9 mouse cellular contexts compared by ENCODE assay signal in genomic region chr12:57548352-57548980, GRCm38 (mm10). TPM values are rescaled to one million over a fixed set of nuclear protein-coding genes. Genes with fewer than 3 reads are reported as not detected.
DNase-seq lines count a peak whose midpoint lies in the region; ATAC-seq and TF ChIP-seq lines count a peak whose summit lies in the region.
"Had no signal": no experiment of that assay in that cellular context is flagged by ENCODE, and none has a peak within 500 bp of the region (broad histone marks: within the 10 kb centered on the region; RNA-seq: fewer than 3 reads in every experiment).

No protein-coding gene starts in this region.

- H3K4me1 ChIP-seq in midbrain, embryonic 10.5 days: peaks cover 56% of the 10 kb centered on the region
- H3K4me1 ChIP-seq in midbrain, embryonic 15.5 days: peaks cover 18% of the 10 kb centered on the region
- H3K4me1 ChIP-seq in lung, embryonic 14.5 days (ENCODE audit: insufficient read depth): peaks cover 4% of the 10 kb centered on the region; the same call in 1 of the 2 replicates

- intact Hi-C loops in gastrocnemius, adult 2 months (cut with DNase I): loop anchor here (5.0 kb wide), 1 partner anchor 266 kb away; no protein-coding TSS in a partner anchor

- H3K9ac ChIP-seq in midbrain, embryonic 15.5 days: no peak overlapping the region
- peak overlapping the region; percentile 80 for H3K9ac ChIP-seq in lung, embryonic 14.5 days
- H3K9ac ChIP-seq: hindbrain, embryonic 12.5 days had no signal

- H3K4me2 ChIP-seq in midbrain, embryonic 15.5 days: no peak overlapping the region
- H3K4me2 ChIP-seq in lung, embryonic 14.5 days: peak overlapping the region; percentile 75
- H3K4me2 ChIP-seq: hindbrain, embryonic 12.5 days had no signal

- peak overlapping the region; percentile 73 for H3K4me3 ChIP-seq in midbrain, embryonic 10.5 days
- no peak overlapping the region for H3K4me3 ChIP-seq in midbrain, embryonic 15.5 days
- peak overlapping the region; percentile 58 for H3K4me3 ChIP-seq in lung, embryonic 14.5 days (ENCODE audit: low read depth, low read length)
- H3K4me3 ChIP-seq in gastrocnemius, adult 2 months: no peak overlapping the region
- H3K4me3 ChIP-seq: hindbrain, embryonic 12.5 days had no signal

- no peaks in the 10 kb centered on the region for H3K36me3 ChIP-seq in midbrain, embryonic 10.5 days
- H3K36me3 ChIP-seq in midbrain, embryonic 15.5 days (replicated peaks): no peaks in the 10 kb centered on the region
- H3K36me3 ChIP-seq in lung, embryonic 14.5 days (ENCODE audit: insufficient read depth): no peaks in the 10 kb centered on the region
- H3K36me3 ChIP-seq: hindbrain, embryonic 12.5 days had no signal

- peak; percentile 20 to 34 for DNase-seq in cerebellum, postnatal 14 days
- no peak for DNase-seq in cerebellum, adult 11-12 months
- peak; percentile 73 for DNase-seq in midbrain, embryonic 10.5 days (ENCODE audit: low spot score)
- DNase-seq in lung, embryonic 14.5 days: peak; percentile 75
- no peak for DNase-seq in gastrocnemius, adult 2 months
- DNase-seq in right cerebral cortex, postnatal 10 days (ENCODE audit: low spot score in 2 of 2): no peak
- no peak for DNase-seq in thymus, adult 18-20 months

- H3K27me3 ChIP-seq in midbrain, embryonic 10.5 days (ENCODE audit: low read depth, poor library complexity, severe bottlenecking): peaks cover 99% of the 10 kb centered on the region
- peaks cover 88% of the 10 kb centered on the region for H3K27me3 ChIP-seq in midbrain, embryonic 15.5 days (replicated peaks)
- peaks cover 93% of the 10 kb centered on the region for H3K27me3 ChIP-seq in lung, embryonic 14.5 days (ENCODE audit: insufficient read depth, low read length)

- whole genome bisulfite sequencing in midbrain, embryonic 10.5 days: 2% methylated on average over 20 of the region's 20 CpGs
- 2% methylated on average over 20 of the region's 20 CpGs for whole genome bisulfite sequencing in midbrain, embryonic 15.5 days
- WGBS in lung, embryonic 14.5 days: 2% methylated on average over 20 of the region's 20 CpGs

- no peaks in the 10 kb centered on the region for H3K9me3 ChIP-seq in midbrain, embryonic 10.5 days (replicated peaks)
- no peaks in the 10 kb centered on the region for H3K9me3 ChIP-seq in midbrain, embryonic 15.5 days
- H3K9me3 ChIP-seq in lung, embryonic 14.5 days (ENCODE audit: low read depth, low read length): no peaks in the 10 kb centered on the region

- no peak for ATAC-seq in midbrain, embryonic 15.5 days (replicated peaks)
- ATAC-seq in lung, embryonic 14.5 days (ENCODE audit: insufficient read depth): no peak

- H3K27ac ChIP-seq in midbrain, embryonic 10.5 days (replicated peaks): peak overlapping the region; percentile 69
- no peak overlapping the region for H3K27ac ChIP-seq in midbrain, embryonic 15.5 days
- H3K27ac ChIP-seq in lung, embryonic 14.5 days (ENCODE audit: low read depth): peak overlapping the region; percentile 58
- no peak overlapping the region for H3K27ac ChIP-seq in gastrocnemius, adult 2 months
- H3K27ac ChIP-seq: hindbrain, embryonic 12.5 days had no signal

- peak; percentile 65 for TF ChIP-seq CTCF in lung, embryonic 14.5 days (IDR thresholded peaks at IDR 0.05; ENCODE audit: low read depth)
- no peak for TF ChIP-seq CTCF in gastrocnemius, adult 2 months (IDR thresholded peaks at IDR 0.05)

RNA-seq across cellular contexts. Expression of gene Foxa1, which starts 1.8 kb away (rescaled TPM):
- 3.2 and 3.9 TPM in 2 replicates for polyA plus RNA-seq in midbrain, embryonic 10.5 days (2016; fragmentation: Nextera tagmentation; extraction: Ambion mirVana)
- 4.2 and 4.3 TPM in 2 replicates for polyA plus RNA-seq in midbrain, embryonic 15.5 days (2015; fragmentation: Nextera tagmentation; extraction: Ambion mirVana)
- polyA plus RNA-seq in lung, embryonic 14.5 days (2014; fragmentation: Nextera tagmentation; extraction: Ambion mirVana): 21.1 and 22.5 TPM in 2 replicates
- total RNA-seq in gastrocnemius, adult 2 months (2021): not detected

RNA-seq across cellular contexts. Expression of gene Ttc6, which starts 15.4 kb away (rescaled TPM):
- 2.1 and 2.3 TPM in 2 replicates for polyA plus RNA-seq in midbrain, embryonic 10.5 days (2016; fragmentation: Nextera tagmentation; extraction: Ambion mirVana)
- polyA plus RNA-seq in midbrain, embryonic 15.5 days (2015; fragmentation: Nextera tagmentation; extraction: Ambion mirVana): 0.97 and 1.6 TPM in 2 replicates
- 6.9 and 7.3 TPM in 2 replicates for polyA plus RNA-seq in lung, embryonic 14.5 days (2014; fragmentation: Nextera tagmentation; extraction: Ambion mirVana)
- not detected for total RNA-seq in gastrocnemius, adult 2 months (2021)

Comparison
In these comparisons a context has a peak if more than half of its experiments do, and no peak if none do; other contexts are left out.
1. DNase-seq: peak in cerebellum, postnatal 14 days (2 of 2), midbrain, embryonic 10.5 days (single experiment) and lung, embryonic 14.5 days (single experiment); none in cerebellum, adult 11-12 months (single experiment), gastrocnemius, adult 2 months (single experiment), right cerebral cortex, postnatal 10 days (0 of 2) and thymus, adult 18-20 months (0 of 2).
2. H3K27ac ChIP-seq: peak in midbrain, embryonic 10.5 days (single experiment) and lung, embryonic 14.5 days (single experiment); none in midbrain, embryonic 15.5 days (single experiment) and gastrocnemius, adult 2 months (single experiment).
3. H3K4me3 ChIP-seq: peak in midbrain, embryonic 10.5 days (single experiment) and lung, embryonic 14.5 days (single experiment); none in midbrain, embryonic 15.5 days (single experiment) and gastrocnemius, adult 2 months (single experiment).